Mouse (Mus musculus) megakaryocyte, embryonic 14.5 days (primary cell): ENCODE measurements around the gene Plac1. TPM values are rescaled to one million over a fixed set of nuclear protein-coding genes. Genes with fewer than 3 reads are reported as not detected.

Experiments used
- H3K27me3 ChIP-seq: replicated peaks from 2 replicates; pipeline ENCODE3; 2012; ENCODE audit warnings: inconsistent platforms
- H3K36me3 ChIP-seq: replicated peaks from 2 replicates; pipeline ENCODE3; 2012; ENCODE audit warnings: low read length, inconsistent platforms, mixed read lengths
- H3K4me1 ChIP-seq: 2 replicates; pipeline ENCODE4 v1.6.1; 2012; ENCODE audit warnings: inconsistent platforms
- H3K4me3 ChIP-seq: replicated peaks from 2 replicates; pipeline ENCODE3; 2012; ENCODE audit warnings: moderate library complexity, mild to moderate bottlenecking, inconsistent platforms
- H3K9me3 ChIP-seq: 2 replicates; pipeline ENCODE4 v1.6.1; 2012; ENCODE audit warnings: inconsistent platforms
- FLI1 ChIP-seq: IDR thresholded peaks from 2 replicates; pipeline ENCODE4 v1.6.1; 2012; ENCODE audit warnings: low read length, inconsistent platforms, mixed read lengths
- GATA1 ChIP-seq: IDR thresholded peaks from 3 replicates; pipeline ENCODE4 v1.6.1; 2012; ENCODE audit warnings: mixed read lengths, low read length, inconsistent platforms, borderline replicate concordance
- polyA plus RNA-seq: library from polyadenylated mRNA; stranded (reverse); fragments of >175 nt; gene quantifications from 2 replicates; pipeline ENCODE4 v1.2.3, GENCODE M21; 2012; ENCODE audit warnings: low replicate concordance; ENCODE audit not compliant: insufficient read depth

Plac1 gene
- polyA plus RNA-seq, 1 experiment, result not detected

DNA sequence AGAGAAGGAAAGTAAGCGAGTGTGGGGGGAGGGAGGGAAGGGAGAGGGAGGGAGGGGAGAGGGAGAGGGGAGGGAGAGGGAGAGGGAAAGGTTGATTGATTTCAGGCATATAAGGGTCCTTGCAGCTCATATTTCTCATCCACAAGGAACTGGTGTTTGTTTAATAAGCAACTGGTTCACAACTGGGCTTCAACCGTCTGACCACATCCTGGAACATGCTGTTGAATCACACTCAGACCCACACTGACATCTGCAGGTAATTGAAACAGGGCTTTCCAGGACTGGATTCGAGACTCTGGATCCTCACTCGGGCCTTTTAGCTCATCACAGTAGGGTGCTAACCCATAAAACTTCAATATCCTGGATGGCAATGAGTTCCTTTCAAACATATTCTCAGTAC is 6.2 kb downstream of the Plac1 start:
- H3K36me3 ChIP-seq, result no peaks in the 10 kb centered on the region

DNA sequence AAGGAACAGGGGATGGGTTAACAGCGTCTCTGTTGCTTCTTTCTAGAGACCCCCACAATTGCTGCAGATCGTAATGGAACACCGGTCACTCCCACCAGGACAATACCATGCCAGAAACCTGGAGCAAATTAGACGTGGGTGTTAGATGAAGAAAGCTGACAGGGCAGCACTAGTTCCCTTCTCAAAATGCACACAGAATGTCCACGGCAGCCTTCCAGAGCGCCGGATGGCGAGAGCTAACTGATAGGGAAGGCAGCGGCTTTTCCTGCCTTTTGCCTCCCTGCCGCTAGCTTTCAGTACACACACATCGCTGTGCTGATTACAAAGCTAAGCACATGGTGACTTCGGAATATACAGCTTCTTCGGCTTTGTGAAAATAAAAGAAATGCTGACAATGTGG is 7.9 kb downstream of the Plac1 start:
- Histone ChIP-seq H3K36me3 (no peaks in the 10 kb centered on the region), H3K27me3 (peaks cover 5% of the 10 kb centered on the region), H3K4me3 (peak overlapping the region; percentile 81), H3K9me3 (peaks cover 6% of the 10 kb centered on the region), H3K4me1 (peaks cover 4% of the 10 kb centered on the region; the same call in 1 of the 2 replicates)
- TF ChIP-seq FLI1 (no peak), GATA1 (no peak)

More for the DNA sequence above, 6.2 kb downstream of the Plac1 start:
- no peak for TF ChIP-seq GATA1
- TF ChIP-seq FLI1, result no peak
- Histone ChIP-seq H3K4me3 (no peak overlapping the region), H3K9me3 (0 out of 2 replicates have a peak, but pooled peaks cover under 1% of the 10 kb centered on the region), H3K27me3 (peaks cover 3% of the 10 kb centered on the region), H3K4me1 (peaks cover 4% of the 10 kb centered on the region; the same call in 1 of the 2 replicates)

DNA sequence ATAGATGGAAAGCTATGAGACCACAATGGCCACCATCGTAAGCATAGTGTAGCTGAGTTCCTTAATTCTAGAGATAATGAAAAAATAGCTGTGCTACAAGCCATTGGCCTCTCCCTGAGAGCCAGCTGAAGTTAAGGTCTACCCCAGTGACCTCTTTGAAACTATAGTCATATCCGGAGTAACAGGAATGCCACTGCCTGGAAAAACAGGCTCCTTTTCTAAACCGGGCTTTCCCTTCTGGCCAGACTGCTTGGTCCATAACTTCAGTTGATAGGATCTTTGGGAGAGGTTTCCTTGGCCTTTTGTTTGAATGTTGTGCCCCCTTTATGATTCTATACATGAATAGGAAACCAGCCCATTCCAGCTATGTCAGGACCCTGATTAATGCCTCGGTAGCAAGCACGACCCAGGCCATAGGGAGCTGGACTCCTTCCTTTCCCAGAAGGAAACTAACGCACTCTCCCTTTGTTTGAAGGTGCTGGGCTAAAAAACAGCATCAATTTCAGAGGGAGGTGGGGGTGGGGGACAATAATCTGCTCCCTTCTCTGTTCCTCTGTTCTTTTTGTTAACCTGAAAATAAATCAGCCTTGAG is 15.5 kb downstream of the Plac1 start:
- Histone ChIP-seq H3K4me3 (no peak overlapping the region), H3K9me3 (peaks cover 6% of the 10 kb centered on the region), H3K4me1 (no peaks in the 10 kb centered on the region), H3K27me3 (peaks cover 17% of the 10 kb centered on the region), H3K36me3 (no peaks in the 10 kb centered on the region)
- no peak for TF ChIP-seq GATA1
- no peak for TF ChIP-seq FLI1

DNA sequence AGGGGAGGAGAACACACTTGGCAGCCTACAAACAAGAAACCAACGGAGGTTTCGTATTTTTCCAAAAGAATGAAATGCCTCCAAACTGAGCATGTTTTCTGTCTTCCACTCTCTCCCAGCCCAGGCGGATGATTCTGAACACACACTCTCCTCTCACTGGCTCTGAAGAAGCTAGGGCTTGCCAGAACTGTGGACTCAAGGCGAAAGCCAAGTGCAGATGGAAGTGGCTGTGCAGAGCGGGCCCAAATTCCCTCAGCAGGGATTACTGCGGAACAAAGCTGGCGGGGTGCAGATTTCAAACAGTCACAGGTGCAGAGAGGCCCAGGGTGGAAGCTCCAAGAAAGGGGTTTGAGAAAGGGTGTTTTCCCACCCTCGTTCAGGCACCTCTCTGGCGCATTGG is 19.1 kb downstream of the Plac1 start:
- Histone ChIP-seq H3K4me1 (no peaks in the 10 kb centered on the region), H3K9me3 (no peaks in the 10 kb centered on the region), H3K4me3 (no peak overlapping the region), H3K27me3 (peaks cover 19% of the 10 kb centered on the region), H3K36me3 (no peaks in the 10 kb centered on the region)
- TF ChIP-seq GATA1, result no peak

DNA sequence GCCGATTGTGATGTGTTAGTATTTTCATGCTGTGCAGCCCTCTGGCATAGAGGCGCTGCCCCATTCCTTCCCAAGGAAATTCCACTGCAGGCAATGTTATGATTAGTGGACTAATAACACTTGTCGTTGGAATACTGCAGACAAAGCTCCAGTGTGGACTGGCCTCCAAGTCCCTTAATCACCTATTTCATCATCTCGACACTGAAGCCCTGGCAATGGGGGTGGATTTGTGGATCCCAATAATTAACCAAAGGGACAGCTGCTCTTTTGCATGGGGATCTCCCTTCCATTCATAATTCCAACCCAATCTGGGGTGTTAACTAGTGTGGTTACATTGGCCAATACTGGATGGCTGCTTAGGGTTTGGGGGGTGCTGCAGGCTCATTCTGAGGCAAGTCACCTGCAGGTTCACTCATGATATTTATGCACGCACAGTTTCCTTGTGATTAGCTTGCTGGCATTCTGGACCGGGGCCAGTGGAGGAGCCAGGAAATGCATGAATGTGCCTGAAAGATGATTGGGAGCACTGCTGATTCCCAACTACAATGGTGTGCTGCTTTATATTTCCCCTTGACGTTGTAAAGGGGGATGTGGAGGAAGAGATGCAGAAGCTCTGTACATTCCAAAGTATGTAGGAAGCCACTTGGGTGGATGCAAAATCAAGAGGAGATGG is 25.2 kb downstream of the Plac1 start:
- TF ChIP-seq FLI1, result no peak
- TF ChIP-seq GATA1, result no peak
- H3K4me1 ChIP-seq, result peaks cover 11% of the 10 kb centered on the region
- no peaks in the 10 kb centered on the region for H3K36me3 ChIP-seq

DNA sequence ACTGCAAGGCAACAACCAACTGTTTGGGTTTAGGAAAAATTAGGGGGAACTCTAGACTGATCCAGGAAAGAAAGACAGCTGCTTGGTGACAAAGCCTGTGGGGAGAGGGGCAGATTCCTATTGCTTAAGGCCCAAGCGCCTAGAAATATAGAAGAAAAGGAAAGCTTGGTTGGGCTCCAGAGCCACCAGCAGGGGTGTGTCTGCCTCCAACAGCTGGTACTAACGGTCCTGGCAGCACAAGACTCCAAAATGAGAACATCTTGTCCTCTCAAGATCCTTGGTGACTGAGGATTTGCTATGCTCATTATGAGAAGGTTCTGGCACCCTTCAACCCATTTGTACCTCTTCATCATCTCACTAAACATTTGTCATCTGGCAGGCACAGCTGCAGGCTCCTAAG is 26.1 kb downstream of the Plac1 start:
- H3K4me3 ChIP-seq, result no peak overlapping the region
- H3K27me3 ChIP-seq, result peaks cover 22% of the 10 kb centered on the region
- no peaks in the 10 kb centered on the region for H3K9me3 ChIP-seq
- H3K36me3 ChIP-seq, result no peaks in the 10 kb centered on the region
- no peak for TF ChIP-seq GATA1
- no peak for TF ChIP-seq FLI1
- peaks cover 19% of the 10 kb centered on the region for H3K4me1 ChIP-seq

More for the DNA sequence above, 25.2 kb downstream of the Plac1 start:
- H3K4me3 ChIP-seq, result no peak overlapping the region
- H3K9me3 ChIP-seq, result no peaks in the 10 kb centered on the region
- H3K27me3 ChIP-seq, result peaks cover 20% of the 10 kb centered on the region

DNA sequence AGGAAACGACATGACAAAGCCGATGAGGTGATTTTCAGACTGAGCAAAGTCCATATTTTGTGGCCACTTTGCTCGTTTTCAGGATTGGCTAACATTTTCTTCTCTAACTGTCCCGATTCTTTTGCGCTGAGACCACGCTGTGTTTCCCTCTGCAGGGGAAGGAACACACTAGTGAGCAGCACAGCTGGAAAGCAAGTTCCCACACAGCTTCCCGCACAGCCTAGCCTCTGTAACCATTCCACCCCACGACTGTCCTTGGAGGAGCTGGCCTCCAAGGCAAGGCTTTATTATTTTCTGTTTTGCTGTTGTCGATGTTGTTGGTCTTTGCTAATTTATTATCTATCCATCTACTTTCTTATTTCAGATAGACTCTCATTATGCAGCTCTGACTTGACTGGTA is 27.4 kb downstream of the Plac1 start:
- Histone ChIP-seq H3K36me3 (no peaks in the 10 kb centered on the region), H3K4me1 (peaks cover 32% of the 10 kb centered on the region), H3K27me3 (peaks cover 26% of the 10 kb centered on the region), H3K4me3 (no peak overlapping the region), H3K9me3 (no peaks in the 10 kb centered on the region)
- TF ChIP-seq FLI1 (no peak), GATA1 (no peak)

DNA sequence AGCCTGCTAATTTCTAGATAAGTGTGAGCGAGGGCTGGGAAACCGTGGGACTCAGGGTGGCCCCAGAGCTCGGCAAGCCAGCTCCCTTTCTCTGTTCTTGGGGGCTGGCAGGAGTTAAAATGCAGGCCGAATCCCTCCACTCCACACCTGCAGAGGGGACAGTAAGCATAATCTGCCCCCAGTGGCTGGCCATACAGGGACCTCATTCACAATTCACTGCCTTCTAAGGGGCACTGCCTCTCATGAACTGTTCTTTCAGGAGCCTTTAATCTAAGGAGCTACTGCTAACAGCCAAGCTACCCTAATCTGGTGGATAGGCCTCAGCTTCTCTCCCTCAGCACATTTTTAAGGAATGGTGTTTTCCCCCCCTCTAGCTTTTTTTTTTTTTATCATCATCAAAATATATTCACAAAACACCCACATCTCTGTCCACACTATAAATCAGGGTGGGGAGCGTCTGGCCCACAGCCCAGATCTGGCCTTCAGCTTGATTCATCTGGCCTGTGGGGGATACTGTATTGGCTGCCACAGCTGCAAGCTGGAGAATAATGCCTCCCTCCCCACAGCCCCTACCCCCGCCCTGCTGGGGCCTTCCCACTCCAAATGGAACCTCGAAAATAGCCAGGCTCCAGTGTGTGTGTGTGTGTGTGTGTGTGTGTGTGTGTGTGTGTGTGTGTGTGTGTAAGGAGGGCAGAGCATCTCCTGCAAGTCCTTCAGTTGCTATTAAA is 28.0 kb downstream of the Plac1 start:
- Histone ChIP-seq H3K9me3 (no peaks in the 10 kb centered on the region), H3K36me3 (no peaks in the 10 kb centered on the region), H3K27me3 (peaks cover 26% of the 10 kb centered on the region), H3K4me3 (no peak overlapping the region), H3K4me1 (peaks cover 35% of the 10 kb centered on the region)
- TF ChIP-seq GATA1 (no peak), FLI1 (no peak)

DNA sequence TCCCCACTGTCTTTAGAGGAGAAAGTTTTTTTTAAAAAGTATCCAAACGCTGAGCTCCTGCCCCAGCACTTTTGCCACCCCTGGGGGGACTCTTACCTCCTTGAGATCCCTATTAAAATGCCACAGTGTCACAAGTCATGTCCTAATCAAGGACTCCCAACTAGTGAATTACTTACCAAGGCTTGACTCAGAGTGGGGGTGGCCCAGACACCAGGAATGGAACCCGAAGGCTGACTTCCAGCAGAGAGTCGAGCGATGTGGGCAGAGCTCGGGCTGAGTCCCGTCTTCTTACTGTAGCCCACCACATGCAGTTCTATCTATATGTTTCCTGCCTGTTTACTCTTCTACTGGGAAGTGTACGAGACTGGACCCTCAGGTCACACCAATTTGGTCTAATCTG is 30.5 kb downstream of the Plac1 start:
- H3K27me3 ChIP-seq, result peaks cover 17% of the 10 kb centered on the region
- no peak for TF ChIP-seq GATA1
- no peak for TF ChIP-seq FLI1
- no peak overlapping the region for H3K4me3 ChIP-seq
- peaks cover 30% of the 10 kb centered on the region for H3K4me1 ChIP-seq
- no peaks in the 10 kb centered on the region for H3K9me3 ChIP-seq
- no peaks in the 10 kb centered on the region for H3K36me3 ChIP-seq

DNA sequence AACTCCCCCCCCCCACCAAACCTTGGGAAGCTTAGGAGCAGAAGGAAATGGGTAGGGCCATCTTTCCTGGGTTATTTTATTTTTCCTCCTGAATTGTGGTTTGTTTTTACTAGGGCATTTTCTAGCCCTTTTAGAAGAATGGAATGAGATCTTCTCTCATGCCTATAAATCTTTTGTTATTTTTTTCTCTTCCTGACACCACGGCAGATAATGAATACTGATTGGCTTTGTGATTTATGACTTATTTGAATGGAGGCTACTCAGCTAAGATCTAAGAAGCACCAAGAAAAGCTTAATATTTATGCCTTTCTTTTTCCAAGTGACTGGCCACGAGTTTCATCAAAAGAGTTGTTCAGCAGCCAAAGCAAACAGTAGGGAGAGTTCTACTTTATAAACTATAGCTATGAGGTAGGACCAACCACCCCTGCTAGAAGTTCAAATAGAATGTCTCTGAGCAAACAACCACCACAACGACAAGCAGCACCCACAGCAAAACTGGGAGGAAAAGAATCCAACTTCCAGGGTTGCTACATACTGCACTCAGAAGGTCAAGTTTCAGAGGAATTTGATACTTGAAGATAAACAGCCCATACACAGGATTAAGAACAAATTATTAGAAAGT is 35.1 kb downstream of the Plac1 start:
- no peak for TF ChIP-seq FLI1
- no peak for TF ChIP-seq GATA1
- no peak overlapping the region for H3K4me3 ChIP-seq
- H3K36me3 ChIP-seq, result no peaks in the 10 kb centered on the region
- no peaks in the 10 kb centered on the region for H3K9me3 ChIP-seq
- H3K4me1 ChIP-seq, result peaks cover 24% of the 10 kb centered on the region
- H3K27me3 ChIP-seq, result peaks cover 17% of the 10 kb centered on the region
